ENCODE assay signal across 22 mouse cellular contexts in the genomic region with DNA sequence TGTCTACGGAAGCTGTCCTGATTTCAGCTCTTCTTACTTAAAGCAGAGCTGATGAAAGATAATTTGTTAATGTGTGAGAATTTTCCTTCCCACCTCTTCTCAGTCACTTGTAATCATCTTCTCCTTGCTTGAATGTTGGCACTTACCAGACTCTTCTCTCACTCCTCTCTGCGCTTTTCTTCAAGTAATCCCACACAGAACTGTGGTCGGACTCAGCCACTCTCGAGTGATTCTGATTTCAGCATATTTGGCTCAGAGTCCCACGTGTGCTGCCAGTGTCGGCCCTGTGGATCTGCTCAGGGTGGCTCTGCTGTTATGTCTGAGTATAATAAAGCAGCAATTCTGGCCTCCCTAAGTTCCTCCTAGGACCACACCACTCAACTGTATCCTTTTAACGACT. TPM values are rescaled to one million over a fixed set of nuclear protein-coding genes. Genes with fewer than 3 reads are reported as not detected.
"Had no signal": no experiment of that assay in that cellular context is flagged by ENCODE, and none has a peak within 500 bp of the region (broad histone marks: within the 10 kb centered on the region; RNA-seq: fewer than 3 reads in every experiment).

No protein-coding gene starts in this region.

- ATAC-seq: midbrain, embryonic 13.5 days; midbrain, embryonic 16.5 days had no signal

- H3K36me3 ChIP-seq: midbrain, embryonic 10.5 days; midbrain, embryonic 13.5 days; neural tube, embryonic 13.5 days; neural tube, embryonic 15.5 days had no signal

- DNase-seq: lung, adult 18-20 months; lung, embryonic 14.5 days; lung, postnatal 10 days; lung, postnatal 4 days; retina, postnatal 1 day; right cerebral cortex, adult 18-20 months; right cerebral cortex, postnatal 25 days; right cerebral cortex, postnatal 4 days; spleen, adult 18-20 months; thymus, adult 2 months; thymus, postnatal 25 days; thymus, postnatal 4 days had no signal

- H3K9me3 ChIP-seq: midbrain, embryonic 10.5 days; midbrain, embryonic 13.5 days; neural tube, embryonic 13.5 days; neural tube, embryonic 15.5 days had no signal

- H3K27me3 ChIP-seq: midbrain, embryonic 13.5 days; neural tube, embryonic 13.5 days had no signal

- H3K9ac ChIP-seq: lung, embryonic 14.5 days; midbrain, embryonic 13.5 days; neural tube, embryonic 13.5 days; neural tube, embryonic 15.5 days had no signal

- H3K27ac ChIP-seq: midbrain, embryonic 10.5 days; midbrain, embryonic 13.5 days; neural tube, embryonic 13.5 days; neural tube, embryonic 15.5 days had no signal

- H3K4me1 ChIP-seq: midbrain, embryonic 10.5 days; neural tube, embryonic 13.5 days; neural tube, embryonic 15.5 days had no signal

- H3K4me3 ChIP-seq: midbrain, embryonic 10.5 days; midbrain, embryonic 13.5 days; myocyte; neural tube, embryonic 13.5 days; neural tube, embryonic 15.5 days had no signal

- H3K4me2 ChIP-seq: lung, embryonic 14.5 days; midbrain, embryonic 13.5 days; neural tube, embryonic 13.5 days; neural tube, embryonic 15.5 days had no signal

RNA-seq across cellular contexts. Expression of a gene that starts 29.5 kb away (rescaled TPM):
- polyA plus RNA-seq: midbrain, embryonic 10.5 days; midbrain, embryonic 16.5 days; myocyte; neural tube, embryonic 11.5 days; neural tube, embryonic 13.5 days; small intestine, adult 2 months; stomach, embryonic 14.5 days; stomach, embryonic 16.5 days; thymus, adult 2 months had no signal
